Mouse (Mus musculus): Measurements from ENCODE around the gene Vmn1r126.
"Not testable (repeated sequence)": the region's sequence is repeated elsewhere in the genome, so short reads cannot be mapped to it uniquely, and the experiment has no call there.

Gene Vmn1r126

DNA sequence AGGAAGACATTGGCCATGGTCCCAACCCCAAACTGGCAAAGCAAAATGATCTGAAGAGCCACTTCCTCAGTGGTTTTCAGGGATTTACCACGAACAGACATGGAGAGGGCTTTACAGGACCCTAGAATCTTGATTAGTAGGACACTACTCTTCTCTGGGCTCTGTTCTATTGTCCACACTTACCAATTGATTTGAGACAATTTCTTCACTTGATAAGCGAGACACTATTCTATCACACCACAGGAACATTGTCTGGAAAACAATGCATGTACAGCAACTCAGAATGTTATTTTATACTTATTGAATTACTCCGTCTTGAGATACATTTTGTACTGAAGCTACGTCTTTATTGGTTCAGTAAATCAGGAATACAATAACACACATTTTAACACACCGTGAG, at the start of gene Vmn1r126:
TSS of gene Vmn1r126 (minus strand) at position 101 of the 400 bp plus-strand sequence.
- not testable (repeated sequence) for DNase-seq

DNA sequence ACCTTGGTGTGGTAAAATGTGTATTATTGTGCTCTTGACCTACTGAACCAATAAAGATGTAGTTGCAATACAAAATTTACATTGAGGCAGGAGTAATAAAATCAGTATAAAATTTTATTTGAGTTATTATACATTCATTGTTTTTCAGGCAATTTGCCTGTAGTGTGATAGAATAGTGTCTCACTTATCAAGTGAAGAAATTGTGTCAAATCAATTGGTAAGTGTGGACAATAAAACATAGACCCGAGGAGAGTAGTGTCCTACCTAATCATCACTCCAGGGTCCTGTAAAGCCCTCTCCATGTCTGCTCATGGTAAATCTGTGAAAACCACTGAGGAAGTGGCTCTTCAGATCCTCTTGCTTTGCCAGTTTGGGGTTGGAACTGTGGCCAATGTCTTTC, 47.8 kb upstream of the Vmn1r126 start, which contains the start of gene Vmn1r128:
TSS of gene Vmn1r128 (plus strand) at position 301 of the 400 bp plus-strand sequence.
- DNase-seq = not testable (repeated sequence)

DNA sequence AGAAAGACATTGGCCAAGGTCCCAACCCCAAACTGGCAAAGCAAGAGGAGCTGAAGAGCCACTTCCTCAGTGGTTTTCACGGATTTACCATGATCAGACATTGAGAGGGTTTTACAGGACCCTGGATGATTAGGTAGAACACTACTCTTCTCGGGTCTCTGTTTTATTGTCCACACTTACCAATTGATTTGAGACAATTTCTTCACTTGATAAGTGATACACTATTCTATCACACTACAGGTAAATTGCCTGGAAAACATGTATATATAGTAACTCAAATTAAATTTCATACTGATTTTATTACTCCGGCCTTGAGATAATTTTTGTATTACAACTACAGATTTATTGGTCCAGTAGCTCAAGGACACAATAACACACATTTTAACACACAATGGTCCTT, 18.5 kb upstream of the Vmn1r126 start, which contains the start of gene Vmn1r127:
TSS of gene Vmn1r127 (minus strand) at position 101 of the 400 bp plus-strand sequence.
- DNase-seq = not testable (repeated sequence)

DNA sequence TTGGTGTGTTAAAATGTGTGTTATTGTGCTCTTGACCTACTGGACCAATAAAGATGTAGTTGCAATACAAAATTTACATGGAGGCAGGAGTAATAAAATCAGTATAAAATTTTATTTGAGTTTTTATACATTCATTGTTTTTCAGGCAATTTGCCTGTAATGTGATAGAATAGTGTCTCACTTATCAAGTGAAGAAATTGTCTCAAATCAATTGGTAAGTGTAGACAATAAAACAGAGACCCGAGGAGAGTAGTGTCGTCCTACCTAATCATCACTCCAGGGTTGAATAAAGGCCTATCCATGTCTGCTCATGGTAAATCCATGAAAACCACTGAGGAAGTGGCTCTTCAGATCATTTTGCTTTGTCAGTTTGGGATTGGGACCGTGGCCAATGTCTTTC, 29.4 kb downstream of the Vmn1r126 start, which contains the start of gene Vmn1r125:
TSS of gene Vmn1r125 (plus strand) at position 301 of the 400 bp plus-strand sequence.
- not testable (repeated sequence) for DNase-seq

DNA sequence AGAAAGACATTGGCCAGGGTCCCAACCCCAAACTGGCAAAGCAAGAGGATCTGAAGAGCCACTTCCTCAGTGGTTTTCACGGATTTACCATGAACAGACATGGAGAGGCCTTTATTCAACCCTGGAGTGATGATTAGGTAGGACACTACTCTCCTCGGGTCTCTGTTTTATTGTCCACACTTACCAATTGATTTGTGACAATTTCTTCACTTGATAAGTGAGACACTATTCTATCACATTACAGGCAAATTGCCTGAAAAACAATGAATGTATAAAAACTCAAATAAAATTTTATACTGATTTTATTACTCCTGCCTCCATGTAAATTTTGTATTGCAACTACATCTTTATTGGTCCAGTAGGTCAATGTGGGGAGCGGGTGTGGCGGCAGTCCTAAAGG, 40.8 kb downstream of the Vmn1r126 start, which contains the start of gene Vmn1r124:
TSS of gene Vmn1r124 (minus strand) at position 101 of the 400 bp plus-strand sequence.
- DNase-seq = not testable (repeated sequence)

All from cerebellum, adult 18-20 months (tissue).